Mouse (Mus musculus) cerebellum, postnatal 10 days (tissue): ENCODE data around the gene Hcn3.
A peak's percentile ranks its signal among the peaks of the same experiment; 100 is the strongest.

Source experiments
- DNase-seq, 2 experiments: peaks; one replicate each; pipeline ENCODE4 v3.0.0; 2021; ENCODE audit warnings: mixed read lengths in 2 of 2

Hcn3 gene

GRCm38 (mm10) chr3:89159616-89160344 is at the start of gene Hcn3:
Gene Hcn3 (minus strand): TSS chr3:89160196.
- DNase-seq = peak; percentile 89

DNA sequence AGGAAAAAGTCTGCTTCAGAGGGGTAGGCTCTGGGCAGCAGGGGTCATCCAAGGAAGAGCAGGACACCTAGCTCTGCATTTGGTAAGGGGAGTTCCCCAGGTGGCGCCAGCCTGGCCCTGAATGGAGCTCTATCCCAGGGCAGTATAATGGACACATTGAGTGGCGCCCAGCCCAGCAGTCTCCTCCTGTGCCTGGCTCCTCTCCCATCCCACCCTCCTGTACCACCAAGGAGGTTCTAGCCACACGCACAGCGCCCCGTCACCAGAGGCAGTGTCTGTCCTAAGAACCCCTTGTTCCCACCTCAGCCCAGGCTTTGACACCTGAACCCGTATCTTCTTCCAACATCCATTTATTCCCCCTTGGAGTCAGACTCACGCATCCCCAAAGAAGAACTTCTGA is 49.7 kb upstream of the Hcn3 start:
- no peak for DNase-seq

- no peak for DNase-seq
Observed at GRCm38 (mm10) chr3:89208736-89209135, 48.7 kb upstream of the Hcn3 start.

- no peak for DNase-seq
Observed at GRCm38 (mm10) chr3:89208075-89208657, 48.2 kb upstream of the Hcn3 start.

GRCm38 (mm10) chr3:89206695-89207094 is 46.7 kb upstream of the Hcn3 start:
- no peak for DNase-seq

DNA sequence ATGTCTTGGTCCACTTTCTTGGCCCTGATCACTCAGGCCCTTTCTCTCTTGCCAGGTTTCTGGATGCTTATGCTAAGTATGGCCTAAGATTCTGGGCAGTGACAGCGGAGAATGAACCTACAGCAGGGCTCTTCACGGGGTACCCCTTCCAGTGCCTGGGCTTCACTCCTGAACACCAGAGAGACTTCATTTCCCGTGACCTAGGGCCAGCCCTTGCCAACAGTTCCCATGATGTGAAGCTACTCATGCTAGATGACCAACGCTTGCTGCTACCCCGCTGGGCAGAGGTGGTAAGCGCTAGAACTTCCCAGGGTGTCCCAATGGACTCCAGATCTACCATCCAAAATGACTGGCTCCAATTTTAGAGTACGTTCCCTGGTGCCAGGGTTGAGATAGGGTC is 46.1 kb upstream of the Hcn3 start:
- no peak for DNase-seq

DNA sequence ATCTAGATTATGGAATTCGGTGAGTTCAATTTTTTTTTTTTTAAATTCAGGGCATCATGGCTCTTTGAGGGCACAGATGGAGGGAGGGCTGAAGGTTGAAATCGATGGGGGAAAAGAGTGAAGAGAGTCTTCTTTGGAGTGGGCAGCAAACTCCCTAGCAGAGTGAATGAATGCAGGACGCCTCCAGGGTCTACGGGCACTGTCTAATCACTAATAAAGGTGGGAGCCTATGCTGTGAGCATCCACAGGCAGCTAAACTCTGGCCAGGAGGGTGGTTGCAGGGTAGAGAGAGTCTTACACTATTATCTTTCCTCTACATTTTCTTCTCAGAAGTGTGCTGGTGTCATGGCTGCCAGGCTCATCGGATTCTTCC is 43.1 kb upstream of the Hcn3 start:
- DNase-seq = peak in 1 of 2 experiments; percentile 34

DNA sequence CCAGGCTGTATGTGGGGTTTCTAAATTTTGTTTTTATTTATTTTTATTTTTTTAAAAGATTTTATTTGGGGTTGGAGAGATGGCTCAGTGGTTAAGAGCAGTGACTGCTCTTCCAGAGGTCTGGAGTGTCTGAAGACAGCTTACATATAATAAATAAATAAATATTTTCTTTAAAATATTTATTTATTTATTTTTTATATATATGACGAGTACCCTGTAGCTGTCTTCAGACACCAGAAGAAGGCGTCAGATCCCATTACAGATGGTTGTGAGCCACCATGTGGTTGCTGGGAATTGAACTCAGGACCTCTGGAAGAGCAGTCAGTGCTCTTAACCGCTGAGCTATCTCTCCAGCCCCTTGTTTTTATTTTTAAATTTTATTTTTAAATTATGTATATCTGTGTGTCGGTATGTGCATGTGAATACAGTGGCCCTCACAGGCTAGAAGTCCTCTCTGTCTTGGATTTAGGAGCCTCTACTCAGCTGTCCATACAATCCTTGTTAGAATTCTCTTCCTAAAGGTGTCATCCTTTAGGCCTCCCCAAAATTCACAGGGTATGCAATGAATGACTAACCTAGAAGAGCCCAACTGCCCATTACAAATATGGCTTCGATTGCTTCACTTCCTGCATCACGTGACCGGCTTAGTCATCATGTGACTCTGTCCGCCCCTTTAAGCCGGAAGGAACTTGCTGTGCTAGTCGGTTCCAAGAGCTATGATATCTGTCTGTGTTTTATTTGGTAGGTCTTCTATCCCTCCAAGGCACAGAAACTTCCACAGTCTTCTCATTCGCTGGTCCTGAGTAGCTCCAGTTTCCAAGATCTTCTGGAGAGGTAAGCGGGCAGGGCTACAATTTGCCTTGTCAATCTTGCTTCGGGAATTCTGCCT is 42.5 kb upstream of the Hcn3 start, which contains the start of gene Gba:
Gene Gba (plus strand): TSS at position 676 of the 889 bp plus-strand sequence.
- DNase-seq = peak; percentile 91 to 94

DNA sequence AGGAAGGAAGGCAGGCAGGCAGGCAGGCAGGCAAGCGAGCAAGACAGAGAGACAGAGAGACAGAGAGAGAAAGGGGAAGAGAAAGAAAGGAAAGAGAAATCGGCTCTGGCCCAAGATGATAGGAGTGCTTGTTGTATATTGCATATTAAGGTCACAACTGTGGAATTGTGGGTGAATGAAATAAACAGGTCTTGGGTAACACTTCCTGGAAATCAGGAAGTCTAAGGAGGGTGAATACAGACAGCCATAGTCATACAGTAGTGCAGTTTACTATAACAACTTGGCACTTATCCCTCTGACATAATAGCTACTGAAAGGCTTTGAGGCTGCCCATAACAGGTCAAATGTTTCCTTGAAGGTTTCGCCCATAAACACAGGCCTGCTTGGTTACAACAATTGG is 39.8 kb upstream of the Hcn3 start:
- DNase-seq = no peak

GRCm38 (mm10) chr3:89195979-89196877 is 36.2 kb upstream of the Hcn3 start:
- DNase-seq = peak; percentile 95 to 96

GRCm38 (mm10) chr3:89193853-89194252 is 33.9 kb upstream of the Hcn3 start:
- DNase-seq = peak in 1 of 2 experiments; percentile 30

DNA sequence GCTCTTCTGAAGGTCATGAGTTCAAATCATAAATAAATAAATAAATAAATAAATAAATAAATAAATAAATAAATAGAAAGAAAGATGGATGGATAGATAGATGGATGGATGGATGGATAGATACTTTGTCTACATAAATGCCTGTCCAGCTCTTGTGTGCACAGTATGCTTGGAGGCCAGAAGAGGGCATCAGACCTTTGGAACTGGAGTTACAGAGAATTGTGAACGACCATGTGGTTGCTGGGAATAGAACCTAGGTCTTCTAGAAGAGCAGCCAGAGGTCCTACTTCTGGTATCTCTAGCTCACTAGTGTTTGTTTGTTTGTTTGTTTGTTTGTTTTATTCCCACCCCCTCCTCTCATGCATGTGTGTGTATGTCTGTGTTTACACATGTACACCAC is 33.4 kb upstream of the Hcn3 start:
- DNase-seq = no peak

DNA sequence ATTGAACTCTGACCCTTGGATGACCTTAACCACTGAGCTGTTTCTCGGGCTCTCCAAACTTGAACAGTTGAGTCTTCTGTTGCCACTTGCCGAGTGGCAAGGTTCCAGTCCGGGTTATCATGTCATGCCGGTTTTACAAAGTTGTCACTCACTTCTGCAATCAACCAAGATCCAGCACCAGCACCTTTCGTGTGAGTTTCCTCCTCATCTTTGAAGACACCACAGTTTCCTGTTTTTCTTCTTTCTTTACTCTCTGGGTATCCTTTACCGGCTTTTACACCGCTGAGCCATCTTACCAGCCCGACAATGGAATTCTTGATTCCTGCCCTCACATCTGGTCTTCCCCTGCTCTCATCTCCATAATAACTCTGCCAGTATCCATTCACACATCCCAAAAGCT is 30.4 kb upstream of the Hcn3 start:
- no peak for DNase-seq

DNA sequence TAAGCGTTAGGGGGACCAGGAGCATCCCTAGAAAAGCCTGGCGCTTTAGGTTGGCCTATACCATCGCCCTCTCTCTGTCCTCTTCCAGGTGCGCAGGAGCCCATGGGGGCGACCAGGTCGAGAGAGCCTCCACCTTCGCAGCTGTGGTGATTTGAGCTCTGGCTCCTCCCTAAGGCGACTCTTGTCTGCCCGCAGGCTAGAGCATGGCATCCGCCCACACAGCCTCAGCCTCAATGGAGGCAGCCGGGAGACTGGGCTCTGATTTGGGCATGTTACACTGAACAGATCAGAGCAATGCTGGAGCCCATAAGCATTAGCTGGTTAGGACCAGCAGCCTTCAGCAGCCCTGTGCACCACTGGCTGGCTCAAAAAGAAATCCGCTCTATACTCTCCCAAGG is 28.5 kb upstream of the Hcn3 start:
- no peak for DNase-seq

- DNase-seq = no peak
Observed at GRCm38 (mm10) chr3:89187690-89188477, 27.9 kb upstream of the Hcn3 start.

GRCm38 (mm10) chr3:89187197-89187596 is 27.2 kb upstream of the Hcn3 start:
- DNase-seq = no peak

- peak; percentile 82 for DNase-seq
Observed at GRCm38 (mm10) chr3:89183959-89184315, 23.9 kb upstream of the Hcn3 start.

DNA sequence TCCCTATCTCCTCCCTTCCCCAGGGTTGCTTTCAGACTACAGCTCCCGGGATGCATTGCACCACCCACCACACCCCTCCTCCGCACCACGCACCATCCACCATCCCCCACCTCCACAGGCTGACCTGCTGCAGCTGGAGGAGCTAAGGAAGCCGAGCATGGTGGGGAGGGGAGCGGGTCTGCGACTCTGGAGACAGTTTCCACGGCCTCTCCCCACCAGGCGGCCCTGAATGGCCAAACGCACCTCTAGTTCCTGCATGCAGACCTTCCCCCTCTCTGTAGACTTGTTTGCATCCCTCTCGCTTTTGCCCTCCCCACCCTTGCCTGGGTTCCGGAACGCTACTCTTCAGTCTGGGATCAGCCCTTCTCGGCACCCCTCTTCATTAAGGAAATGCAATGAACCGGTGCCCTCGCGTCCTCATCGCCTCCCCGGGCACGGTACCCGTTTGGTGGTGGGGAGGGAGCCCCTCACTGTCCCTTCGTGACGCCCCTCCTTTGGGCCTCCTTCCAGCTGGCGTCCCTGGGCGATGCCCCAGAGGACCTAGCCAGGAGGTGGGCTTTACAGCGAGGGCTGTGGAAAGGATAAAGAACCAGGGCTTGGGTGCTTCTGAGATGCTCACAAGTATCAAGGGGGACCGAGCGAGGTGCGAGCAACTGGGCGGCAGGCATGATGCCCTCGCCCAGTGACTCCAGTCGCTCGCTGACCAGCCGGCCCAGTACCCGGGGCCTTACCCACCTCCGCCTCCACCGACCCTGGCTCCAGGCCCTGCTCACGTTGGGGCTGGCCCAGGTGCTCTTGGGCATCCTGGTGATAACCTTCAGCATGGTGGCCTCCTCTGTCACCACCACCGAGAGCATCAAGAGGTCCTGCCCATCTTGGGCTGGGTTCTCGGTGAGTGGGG is 23.3 kb upstream of the Hcn3 start, which contains the start of gene Fam189b:
Gene Fam189b (plus strand): TSS at position 86 of the 901 bp plus-strand sequence.
- DNase-seq = peak; percentile 93 to 96

- no peak for DNase-seq
Observed at GRCm38 (mm10) chr3:89182531-89183057, 22.6 kb upstream of the Hcn3 start.
